Mouse (Mus musculus): ENCODE measurements around the gene Eppin.
"Not testable (repeated sequence)": the region's sequence is repeated elsewhere in the genome, so short reads cannot be mapped to it uniquely, and the experiment has no call there.

The Eppin gene

DNA sequence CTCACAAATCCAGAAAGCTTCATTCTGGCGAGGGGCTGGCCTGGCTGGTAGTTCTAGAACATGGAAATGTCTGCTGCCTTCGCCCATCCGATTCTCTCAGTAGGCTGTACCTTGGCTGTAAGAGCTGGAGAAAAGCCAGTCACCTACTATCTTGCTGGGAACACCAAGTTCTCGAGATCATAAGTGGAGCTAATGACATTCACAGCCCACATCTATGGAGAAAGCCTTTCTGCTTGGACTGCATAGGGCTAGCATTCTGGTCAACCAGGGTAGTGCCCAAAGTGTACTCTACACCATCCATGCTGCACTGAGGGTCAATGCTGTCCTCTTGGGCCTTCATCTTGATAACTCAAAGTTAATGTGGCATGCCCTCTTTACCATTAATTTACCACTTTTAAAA is at the start of gene Eppin:
Gene Eppin (minus strand): TSS at position 101 of the 400 bp plus-strand sequence.
- DNase-seq (ENCODE audit: low spot score in 2 of 2) = no peak

DNA sequence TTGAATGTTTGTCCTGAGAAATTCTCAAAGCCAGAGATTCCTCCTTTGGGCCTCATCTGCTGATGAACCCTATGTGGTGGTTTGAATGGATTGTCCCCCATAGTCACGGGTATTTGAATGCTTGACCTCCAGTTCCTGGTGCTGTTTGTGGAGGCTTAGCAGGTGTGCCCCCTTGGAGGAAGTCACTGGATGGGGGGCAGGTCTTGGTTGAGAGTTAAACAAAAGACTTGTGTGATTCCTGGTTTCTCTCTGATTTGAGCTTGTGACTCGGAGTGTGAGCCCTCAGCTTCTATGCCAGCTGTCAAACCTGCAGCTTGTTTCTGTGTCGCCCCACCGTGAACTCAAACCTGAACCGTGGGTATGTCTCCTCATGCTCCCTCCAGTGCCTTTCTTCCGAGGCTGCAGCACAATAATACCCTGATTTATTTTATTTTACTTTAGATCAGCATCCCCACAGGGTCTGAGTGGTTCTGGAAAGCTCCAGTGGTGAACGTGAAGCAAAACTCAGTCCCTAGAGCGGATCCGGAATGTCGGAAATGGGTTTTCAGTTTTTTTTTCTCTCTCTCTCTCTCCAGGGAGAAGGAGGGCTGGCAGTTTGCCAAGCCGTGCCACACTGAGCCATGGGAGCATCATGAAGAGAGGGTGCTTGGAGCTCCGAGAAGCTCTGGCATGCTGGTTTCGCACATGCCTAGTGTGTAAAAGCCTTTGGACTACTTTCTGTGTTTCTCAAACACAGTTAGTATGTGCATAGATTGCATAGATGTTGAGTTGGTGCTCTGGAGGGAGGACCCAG is 48.7 kb upstream of the Eppin start:
- no peak for DNase-seq (ENCODE audit: low spot score in 2 of 2)

DNA sequence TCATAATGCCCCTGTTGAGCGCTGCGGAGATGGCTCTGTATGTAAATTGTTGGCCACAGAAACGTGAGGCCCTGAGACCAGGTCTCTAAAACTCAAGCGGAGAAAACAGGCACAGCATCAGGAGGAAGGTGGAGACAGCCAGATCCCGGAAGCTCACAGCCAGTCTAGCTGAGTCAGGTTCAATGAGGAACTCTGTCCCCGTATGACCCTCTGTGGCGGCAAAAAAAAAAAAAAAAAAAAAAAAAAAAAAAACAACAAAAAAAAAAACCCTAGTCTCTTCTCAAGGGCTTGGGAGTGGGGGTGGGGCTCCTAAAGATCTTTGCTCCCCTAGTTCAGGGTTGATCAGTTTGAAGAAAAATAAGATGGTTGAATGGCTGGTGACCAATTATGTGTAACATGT is 47.7 kb upstream of the Eppin start:
- DNase-seq (ENCODE audit: low spot score in 2 of 2) = no peak

DNA sequence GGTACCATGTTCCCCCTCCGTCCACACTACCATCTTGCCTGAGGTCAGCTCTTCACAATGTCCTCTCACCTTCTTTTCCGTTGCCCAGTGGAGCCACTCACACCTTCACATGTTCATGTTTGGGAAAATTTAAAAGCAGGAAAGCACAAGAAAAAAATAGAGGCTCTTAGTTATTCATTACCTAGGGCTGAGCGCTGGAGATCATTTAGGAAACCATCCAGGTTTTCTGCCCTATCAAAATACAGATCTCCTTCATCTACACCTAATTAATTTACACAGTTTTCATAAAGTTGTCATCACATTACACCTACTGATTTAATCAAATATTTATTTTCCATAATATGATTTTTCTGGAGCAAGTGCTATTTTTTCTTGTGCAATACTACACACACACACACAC is 45.3 kb upstream of the Eppin start, which contains the start of gene Wfdc16:
Gene Wfdc16 (minus strand): TSS at position 101 of the 400 bp plus-strand sequence.
- DNase-seq (ENCODE audit: low spot score in 2 of 2) = no peak

DNA sequence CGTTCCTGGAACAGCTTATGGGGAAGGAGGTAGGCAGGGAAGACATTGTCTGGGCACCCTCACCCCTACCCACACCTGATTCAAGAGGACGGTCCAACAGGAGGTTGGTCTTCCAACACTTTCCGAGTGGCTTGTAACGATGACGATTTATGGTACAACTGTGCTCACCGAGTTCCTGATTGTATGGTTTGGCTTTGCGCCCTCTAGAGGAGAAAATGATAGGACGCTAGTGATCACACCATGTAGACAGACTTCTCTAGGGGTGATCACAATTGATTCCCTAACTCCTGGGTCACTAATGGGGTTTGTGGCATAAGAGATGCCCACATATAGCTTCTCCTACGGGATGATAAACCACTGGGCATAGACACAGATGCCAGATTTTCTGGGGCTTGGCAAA is 41.9 kb upstream of the Eppin start:
- no peak for DNase-seq (ENCODE audit: low spot score in 2 of 2)

DNA sequence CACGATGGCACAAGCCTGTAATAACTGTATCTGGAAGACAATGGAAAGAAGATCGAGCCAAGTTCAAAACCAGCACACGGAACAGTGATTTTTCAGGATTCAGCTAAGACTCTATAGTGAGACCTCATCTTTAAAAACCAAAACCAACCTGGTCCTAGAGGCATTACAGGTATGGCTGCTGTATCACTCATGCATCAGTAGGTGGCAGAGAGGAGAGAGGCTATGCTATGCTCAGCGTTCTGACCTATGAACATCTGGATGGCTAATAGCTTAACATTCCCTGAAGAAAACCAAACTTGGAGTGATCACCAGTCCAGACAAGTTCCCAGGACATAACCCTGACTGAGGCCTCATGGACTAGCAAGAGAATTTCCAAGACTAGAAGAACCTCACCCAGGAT is 28.4 kb upstream of the Eppin start:
- no peak for DNase-seq (ENCODE audit: low spot score in 2 of 2)

DNA sequence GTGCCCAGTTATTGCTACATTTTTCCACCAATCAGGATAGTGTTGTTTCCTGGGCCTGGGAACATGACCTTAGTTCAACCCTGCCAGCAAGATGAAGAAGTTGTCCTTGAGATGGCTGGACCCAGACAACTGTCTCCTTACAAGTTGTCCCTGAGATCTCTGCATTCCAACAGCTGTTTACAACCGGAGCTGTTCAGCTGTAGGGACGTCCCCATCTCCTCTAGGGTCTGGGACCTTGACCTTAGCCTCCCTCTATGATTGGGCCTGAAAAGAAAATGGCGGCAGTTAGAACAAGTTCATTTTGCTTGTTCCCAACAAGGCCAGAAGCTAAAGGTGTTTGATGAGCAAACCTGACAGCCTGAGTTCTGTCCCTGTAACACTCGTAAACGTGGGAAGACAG is 25.7 kb upstream of the Eppin start:
- no peak for DNase-seq (ENCODE audit: low spot score in 2 of 2)

DNA sequence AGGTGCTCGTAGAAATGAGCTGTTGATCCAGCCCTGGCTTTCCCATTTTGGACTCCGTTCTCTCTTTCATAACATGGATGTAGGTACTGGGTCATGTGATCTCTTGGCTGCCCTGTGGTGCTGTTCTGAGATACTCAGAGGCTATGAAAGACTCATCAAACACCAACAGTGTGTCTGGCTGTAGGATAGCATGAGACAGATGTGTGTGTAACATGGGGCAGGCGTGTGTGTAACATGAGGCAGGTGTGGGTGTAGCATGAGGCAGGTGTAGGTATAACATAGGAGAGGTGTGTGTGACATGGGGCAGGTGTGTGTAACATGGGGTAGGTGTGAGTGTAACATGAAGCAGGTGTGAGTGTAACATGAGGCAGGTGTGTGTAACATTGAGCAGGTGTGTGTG is 22.0 kb upstream of the Eppin start:
- no peak for DNase-seq (ENCODE audit: low spot score in 2 of 2)

DNA sequence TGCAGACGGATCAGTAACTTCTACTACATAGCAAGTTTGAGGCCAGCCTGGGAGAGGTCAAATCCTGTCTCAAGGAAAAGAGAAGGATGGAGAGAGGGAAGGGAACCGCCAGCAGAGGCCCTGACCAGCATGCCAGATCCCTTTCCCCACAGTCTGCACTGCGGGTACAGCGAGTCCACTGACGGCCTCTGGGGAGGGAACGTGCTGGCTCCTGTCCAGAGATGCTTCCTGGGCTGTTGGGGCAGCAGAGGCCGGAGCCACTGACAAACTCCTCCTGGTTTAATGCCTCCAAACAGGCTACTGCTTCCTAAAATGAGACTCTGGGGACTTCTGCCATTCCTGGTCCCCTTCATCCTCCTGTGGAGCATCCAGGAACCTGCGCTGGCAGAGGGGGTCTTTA is 20.1 kb upstream of the Eppin start, which contains the start of the genes Wfdc6b and Wfdc8:
Gene Wfdc6b (plus strand): TSS at position 52 of the 400 bp plus-strand sequence.
Gene Wfdc8 (minus strand): TSS at position 156 of the 400 bp plus-strand sequence.
- not testable (repeated sequence) for DNase-seq (ENCODE audit: low spot score in 2 of 2)

DNA sequence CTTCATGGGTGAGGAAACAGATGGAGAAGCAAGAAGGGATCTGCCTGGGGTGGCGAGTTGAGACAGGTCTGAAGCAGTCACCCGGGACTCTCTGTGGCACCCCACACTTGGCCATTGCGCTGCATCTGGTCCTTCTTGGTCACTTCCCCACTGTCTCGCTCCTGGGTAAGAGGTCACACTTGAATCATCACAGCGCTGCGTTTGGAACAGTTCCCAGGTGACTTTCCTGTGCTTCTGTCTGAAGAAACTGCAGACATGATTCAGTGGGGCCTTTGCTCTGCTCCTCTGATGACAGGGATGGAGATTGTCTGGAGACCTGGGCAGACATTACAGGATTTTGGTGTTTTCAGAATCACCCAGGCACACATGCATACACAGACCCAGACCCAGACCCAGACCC is 15.4 kb upstream of the Eppin start:
- DNase-seq (ENCODE audit: low spot score in 2 of 2) = no peak

DNA sequence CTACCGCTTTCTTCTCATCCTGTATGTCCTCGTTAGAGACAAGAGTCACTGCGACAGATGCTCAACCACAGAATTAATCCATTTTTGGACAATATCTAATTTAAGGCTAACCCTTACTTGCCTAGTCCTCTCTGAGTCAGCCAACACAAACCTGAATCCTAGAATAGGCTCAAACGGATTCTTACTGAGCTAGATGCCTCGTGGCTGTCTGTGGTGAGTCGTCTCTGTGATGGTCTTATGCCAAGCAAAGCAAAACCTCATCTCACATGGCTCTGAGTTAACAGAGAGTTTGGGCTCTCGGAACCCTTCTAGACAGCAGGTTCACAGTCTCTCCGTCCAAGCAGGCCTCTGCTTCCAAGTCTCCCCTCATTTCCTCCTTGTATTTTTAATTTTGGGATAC is 11.0 kb upstream of the Eppin start:
- no peak for DNase-seq (ENCODE audit: low spot score in 2 of 2)

DNA sequence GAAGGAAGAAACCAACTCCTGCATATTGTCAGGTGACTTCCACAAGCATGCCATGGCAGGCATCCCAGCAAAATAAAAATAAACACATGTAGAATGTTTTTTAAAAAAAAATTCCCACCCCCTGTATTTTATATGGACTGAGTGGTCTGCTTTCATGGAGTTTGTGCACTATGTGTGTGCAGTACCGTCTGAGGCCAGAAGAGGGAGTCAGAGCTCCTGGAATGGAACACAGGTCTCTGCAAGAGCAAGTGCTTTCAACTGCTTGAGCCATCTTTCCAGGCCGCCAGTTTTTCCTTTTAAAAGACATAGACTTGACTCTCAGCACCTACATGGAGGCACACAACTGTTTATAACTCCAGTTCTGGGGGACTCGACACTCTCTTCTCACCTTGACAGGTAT is 10.1 kb upstream of the Eppin start:
- no peak for DNase-seq (ENCODE audit: low spot score in 2 of 2)

DNA sequence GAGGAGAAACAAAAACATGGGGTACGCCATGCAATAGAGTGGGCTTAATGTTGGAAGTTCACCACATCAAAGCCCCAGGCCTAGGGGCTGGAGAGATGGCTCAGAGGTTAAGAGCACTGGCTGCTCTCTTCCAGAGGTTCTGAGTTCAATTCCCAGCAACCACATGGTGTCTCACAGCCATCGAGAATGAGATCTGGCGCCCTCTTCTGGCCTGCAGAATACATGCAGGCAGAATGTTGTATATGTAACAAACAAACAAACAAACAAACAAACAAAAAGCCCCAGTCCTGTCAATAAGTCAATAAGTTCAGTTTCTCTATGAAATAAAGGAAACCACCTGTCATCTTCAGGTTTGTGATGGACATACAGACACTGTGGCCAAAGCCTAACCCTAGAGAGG is 6.8 kb upstream of the Eppin start:
- no peak for DNase-seq (ENCODE audit: low spot score in 2 of 2)

DNA sequence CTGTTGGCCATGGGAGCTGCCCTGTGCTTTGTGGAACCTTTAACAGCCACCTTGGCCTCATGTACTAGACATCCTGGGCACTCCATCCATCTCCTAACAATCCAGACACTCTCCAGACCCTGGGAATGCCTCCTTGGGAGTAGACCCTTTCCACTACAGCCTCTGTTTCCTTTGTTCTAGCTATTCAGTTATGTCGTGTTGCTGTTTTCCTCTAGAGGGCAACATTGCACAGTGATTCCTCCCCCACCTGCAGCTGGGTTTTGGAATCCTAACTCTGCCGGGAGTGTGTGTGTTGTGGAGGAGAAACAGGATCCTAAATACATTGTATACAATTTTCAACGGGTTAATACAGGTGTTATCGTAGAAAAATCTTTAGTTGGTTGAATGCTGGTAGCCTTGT is 1.4 kb downstream of the Eppin start:
- no peak for DNase-seq (ENCODE audit: low spot score in 2 of 2)

DNA sequence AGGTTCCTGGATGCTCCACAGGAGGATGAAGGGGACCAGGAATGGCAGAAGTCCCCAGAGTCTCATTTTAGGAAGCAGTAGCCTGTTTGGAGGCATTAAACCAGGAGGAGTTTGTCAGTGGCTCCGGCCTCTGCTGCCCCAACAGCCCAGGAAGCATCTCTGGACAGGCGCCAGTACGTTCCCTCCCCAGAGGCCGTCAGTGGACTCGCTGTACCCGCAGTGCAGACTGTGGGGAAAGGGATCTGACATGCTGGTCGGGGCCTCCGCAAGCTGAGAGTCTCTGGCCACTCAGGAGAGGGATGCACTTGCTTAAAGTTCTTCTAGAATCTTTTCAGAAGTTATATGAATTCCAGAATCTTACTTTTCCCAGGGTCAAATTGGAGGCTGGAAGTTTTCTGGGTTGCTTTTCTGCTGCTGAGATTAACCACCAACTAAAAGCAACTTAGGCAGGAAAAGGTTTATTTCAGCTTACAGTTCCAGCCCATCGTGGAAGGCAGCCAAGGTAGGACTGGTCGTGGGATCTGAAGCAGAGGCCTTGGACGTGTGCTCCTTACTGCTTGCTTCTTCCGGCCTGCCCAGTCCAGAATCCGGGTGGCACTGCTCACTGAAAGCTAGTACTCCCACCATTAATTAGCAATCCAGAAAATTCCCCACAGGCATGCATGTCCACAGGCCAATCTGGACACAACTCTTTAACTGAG is 8.2 kb downstream of the Eppin start, which contains the start of gene Wfdc6a:
Gene Wfdc6a (minus strand): TSS at position 423 of the 701 bp plus-strand sequence.
- DNase-seq (ENCODE audit: low spot score in 2 of 2) = not testable (repeated sequence)

DNA sequence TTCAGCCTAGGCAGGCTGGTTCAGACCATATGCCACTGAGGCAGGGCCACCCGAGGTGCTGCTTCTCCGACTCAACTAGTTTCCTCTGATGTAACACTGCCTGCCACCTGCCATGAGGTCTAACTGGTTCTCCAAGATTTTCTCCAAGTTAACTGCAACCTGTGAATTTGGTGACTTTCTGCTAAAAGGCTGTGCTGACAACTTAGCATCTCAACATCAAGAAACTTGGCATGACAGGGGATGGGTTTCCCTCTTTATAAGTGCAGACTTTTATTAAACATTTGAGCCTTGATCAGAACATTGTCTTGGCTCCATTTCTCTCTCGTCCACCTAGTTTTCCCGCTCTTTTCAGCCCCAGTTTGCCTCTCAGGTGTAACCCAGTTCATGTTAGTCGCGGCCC is 20.0 kb downstream of the Eppin start, which contains the start of gene Spint3:
Gene Spint3 (minus strand): TSS at position 101 of the 400 bp plus-strand sequence.
- DNase-seq (ENCODE audit: low spot score in 2 of 2) = not testable (repeated sequence)

DNA sequence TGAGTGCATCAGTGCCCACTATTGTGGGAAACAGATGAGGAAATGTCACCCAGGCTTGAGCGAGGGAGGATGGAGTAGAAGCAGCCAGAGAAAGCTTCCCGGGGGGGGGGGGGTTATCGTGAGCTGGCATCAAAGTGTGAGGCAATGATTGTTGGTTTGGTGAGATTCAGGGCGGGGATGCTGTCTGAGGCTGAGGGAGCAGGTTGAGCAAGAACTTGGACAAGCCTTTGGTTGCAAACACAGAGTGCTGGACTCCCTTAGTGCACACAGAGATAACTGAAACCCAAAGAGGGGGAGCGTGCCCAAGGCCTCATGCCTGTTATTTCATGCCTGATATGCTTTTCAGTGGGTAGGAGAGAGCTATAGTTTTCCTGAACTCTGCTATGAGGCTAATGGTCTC is 25.9 kb downstream of the Eppin start:
- DNase-seq (ENCODE audit: low spot score in 2 of 2) = no peak

DNA sequence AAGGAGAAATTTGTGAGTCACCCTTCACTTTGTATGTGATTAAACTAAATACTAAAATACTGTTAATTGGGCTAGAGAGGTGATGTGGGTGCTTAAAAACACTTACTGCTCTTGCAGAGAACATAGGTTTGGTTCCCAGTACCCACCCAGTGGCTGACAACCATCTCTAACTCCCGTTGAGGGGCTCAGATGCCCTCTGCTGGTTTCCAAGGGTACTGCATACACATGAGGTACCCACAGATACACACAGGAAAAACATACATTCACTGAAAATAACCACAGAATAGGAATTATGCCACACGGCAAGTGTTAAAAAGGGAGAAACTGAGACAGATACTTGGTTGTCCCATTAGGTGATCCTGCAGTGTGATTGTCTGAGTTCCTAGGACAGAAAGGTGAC is 26.4 kb downstream of the Eppin start:
- no peak for DNase-seq (ENCODE audit: low spot score in 2 of 2)

DNA sequence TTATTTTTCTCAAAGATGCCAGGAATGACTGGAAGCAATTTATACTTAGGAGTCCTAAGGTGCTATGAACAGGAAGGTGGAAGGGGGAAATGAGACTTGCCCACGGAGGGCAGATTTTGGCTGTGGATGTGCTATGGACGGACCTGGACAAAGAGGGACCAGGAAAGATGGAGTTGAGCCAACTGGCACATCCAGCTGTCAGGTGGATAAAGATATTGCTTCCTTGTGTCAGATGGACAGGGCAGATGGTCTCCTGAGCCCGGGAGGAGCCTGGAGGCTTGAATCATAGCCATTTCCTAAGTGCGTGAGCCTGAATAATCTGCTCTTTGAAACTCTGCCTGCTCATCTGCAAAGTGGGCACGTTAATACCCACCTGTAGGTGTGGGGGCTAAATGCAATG is 29.0 kb downstream of the Eppin start:
- no peak for DNase-seq (ENCODE audit: low spot score in 2 of 2)

DNA sequence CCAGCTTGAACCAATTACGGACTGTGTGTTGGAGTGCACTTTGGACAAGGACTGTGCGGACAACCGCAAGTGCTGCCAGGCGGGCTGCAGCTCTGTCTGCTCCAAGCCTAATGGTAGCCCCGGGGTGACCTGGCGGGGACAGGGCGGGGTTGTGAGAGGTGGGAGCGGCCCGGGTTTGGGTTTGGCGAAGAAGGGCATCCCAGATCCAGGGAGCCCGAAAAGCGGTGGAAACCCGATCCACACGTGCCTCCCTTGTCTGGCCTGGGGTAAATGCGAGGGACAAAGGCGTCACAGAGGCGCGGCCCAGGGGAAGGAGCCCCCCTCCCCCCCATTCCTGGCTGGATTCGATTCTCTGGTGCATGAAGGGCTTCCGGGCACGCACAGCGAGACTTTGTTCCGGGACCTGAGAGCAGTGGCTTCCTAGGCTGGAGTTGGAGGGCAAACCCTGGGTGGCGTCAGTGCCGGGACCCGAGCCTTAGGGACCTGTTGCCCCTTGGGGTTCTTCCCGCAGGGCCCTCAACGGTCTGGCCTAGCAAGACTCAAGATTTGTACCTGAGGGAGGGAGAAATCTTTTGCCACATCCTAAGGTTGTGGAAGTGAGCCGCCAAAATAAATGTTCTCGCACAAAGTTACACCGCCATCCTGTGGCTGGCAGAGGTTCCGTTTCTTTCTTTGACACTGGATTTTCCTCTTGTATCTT is 29.9 kb downstream of the Eppin start:
- DNase-seq (ENCODE audit: low spot score in 2 of 2) = peak; percentile 26 to 27

DNA sequence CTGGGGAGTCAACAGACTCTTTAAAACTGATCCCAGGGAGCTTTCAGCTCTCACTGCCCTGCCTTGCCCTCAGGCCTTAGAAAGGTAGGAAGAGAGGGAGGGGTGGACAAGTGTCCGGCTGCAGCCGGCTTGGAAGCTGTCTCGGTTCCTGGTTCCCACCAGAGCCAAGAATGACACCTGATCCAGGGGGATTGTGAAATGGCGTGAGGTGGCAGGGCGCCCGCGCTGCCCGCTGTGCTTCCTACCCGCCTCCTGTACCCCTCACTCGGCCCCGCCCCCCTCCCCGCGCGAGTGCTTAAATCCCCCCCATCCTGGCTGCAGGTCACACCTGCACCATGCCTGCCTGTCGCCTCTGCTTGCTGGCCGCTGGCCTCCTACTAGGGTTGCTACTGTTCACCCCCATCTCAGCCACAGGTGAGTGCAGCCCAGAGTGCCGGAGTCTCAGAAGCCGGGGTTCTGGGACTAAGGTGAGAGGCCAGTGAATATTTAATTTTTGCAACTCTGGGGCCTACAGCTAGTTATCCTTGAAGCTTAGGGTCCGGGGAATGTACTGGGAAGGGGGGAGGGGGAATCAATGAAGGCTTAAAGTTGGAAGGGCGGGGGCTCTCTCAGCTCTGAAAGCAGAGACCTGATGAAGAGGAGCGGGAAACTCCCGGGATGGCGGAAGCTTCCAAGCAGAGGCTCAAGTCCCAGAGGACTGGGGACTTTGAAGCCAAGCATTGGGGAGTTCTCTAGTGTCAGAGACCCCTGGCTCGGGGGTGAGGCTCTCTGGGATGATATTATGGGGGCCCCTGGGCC is 30.8 kb downstream of the Eppin start, which contains the start of gene Wfdc2:
Gene Wfdc2 (plus strand): TSS at position 23 of the 798 bp plus-strand sequence.
- no peak for DNase-seq (ENCODE audit: low spot score in 2 of 2)
